Mouse (Mus musculus): ENCODE results near the gene Tnfsf10.

DNA sequence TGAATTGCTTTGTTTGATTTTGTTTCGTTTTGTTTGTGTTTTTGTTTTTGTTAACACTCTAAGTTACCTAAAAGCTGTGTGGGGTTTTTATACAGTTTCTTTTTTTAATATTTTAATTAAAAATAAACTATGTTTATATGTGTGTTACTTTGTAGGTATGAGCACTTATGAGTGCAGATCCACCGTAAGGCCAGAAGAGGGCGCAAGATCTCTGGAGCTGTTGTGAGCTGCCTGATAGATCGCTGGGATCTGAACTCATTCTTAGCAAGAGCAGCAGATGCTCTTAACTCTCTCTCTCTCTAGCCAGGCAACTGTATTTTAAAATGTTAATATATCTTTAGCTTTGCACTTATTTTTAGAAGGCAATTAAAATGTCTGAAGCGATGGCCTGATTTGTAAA is 32.6 kb upstream of the Tnfsf10 start:
- TF ChIP-seq POLR2A (IDR thresholded peaks at IDR 0.05; ENCODE audit: low read depth, low read length): no peak
- no peak for TF ChIP-seq CTCF (IDR thresholded peaks at IDR 0.05; ENCODE audit: extremely low read depth, insufficient read depth, insufficient read length, insufficient replicate concordance)
